Mouse (Mus musculus): ENCODE data around the gene Lrrc7. TPM values are rescaled to one million over a fixed set of nuclear protein-coding genes. Genes with fewer than 3 reads are reported as not detected.

The Lrrc7 gene
- polyA plus RNA-seq, 1 experiment from 2014 or later, result 0.10 TPM

DNA sequence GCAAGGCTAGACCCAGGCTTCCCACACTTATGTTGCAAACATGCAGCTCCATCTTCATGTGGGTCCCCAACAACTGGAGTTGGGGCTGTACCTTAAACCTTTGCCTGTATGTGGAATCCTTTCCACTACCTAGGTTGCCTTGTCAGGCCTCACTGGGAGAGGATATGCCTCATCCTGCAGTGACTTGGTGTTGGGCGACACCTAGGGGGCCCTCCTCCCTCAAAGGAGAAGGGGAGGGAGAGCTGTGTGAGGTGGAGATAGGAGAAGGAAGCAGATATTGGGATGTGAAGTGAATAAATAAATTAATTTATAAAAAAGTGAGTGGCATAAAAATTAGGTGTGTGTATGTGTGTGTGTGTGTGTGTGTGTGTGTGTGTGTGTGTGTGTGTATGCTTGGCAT is 68.3 kb downstream of the Lrrc7 start:
- Histone ChIP-seq H3K4me3 (ENCODE audit: low read depth, low read length) (no peak overlapping the region), H3K9ac (ENCODE audit: low read depth, low read length) (no peak overlapping the region), H3K36me3 (ENCODE audit: control insufficient read depth, insufficient read depth) (no peaks in the 10 kb centered on the region), H3K9me3 (ENCODE audit: control insufficient read depth) (no peaks in the 10 kb centered on the region), H3K4me2 (replicated peaks; ENCODE audit: low read depth) (no peak overlapping the region), H3K27ac (ENCODE audit: low read depth, low read length) (no peak overlapping the region), H3K4me1 (replicated peaks; ENCODE audit: control insufficient read depth, insufficient read depth, low read length) (no peaks in the 10 kb centered on the region), H3K27me3 (replicated peaks; ENCODE audit: control insufficient read depth, insufficient read depth, low read length) (no peaks in the 10 kb centered on the region)
- WGBS, result 75% methylated on average over 1 of the region's 1 CpGs
- ATAC-seq, result no peak
- no peak for TF ChIP-seq CTCF (IDR thresholded peaks at IDR 0.05; ENCODE audit: low read depth)

DNA sequence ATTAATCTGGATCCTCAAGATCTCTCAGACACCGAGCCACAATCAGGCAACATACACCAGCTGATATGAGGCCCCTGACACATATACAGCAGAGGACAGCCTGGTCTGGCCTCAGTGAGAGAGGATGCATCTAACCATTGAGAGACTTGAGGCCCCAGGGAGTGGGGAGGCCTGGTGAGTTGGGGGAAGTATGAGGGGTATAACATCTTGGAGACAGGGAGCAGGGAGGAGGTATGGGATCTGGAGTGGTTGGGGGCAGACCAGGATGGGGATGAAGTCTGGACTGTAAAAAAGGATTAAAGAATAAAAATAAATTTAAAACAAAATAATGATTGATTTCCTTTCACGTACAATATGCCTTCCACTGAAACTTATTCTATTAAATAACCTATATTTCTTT is 82.3 kb downstream of the Lrrc7 start:
- no peak overlapping the region for H3K9ac ChIP-seq (ENCODE audit: low read depth, low read length)
- H3K4me3 ChIP-seq (ENCODE audit: low read depth, low read length), result no peak overlapping the region
- 89% methylated on average over 2 of the region's 2 CpGs for WGBS
- H3K27me3 ChIP-seq (replicated peaks; ENCODE audit: control insufficient read depth, insufficient read depth, low read length), result no peaks in the 10 kb centered on the region
- no peaks in the 10 kb centered on the region for H3K9me3 ChIP-seq (ENCODE audit: control insufficient read depth)
- no peak overlapping the region for H3K4me2 ChIP-seq (replicated peaks; ENCODE audit: low read depth)
- ATAC-seq, result no peak
- H3K4me1 ChIP-seq (replicated peaks; ENCODE audit: control insufficient read depth, insufficient read depth, low read length), result no peaks in the 10 kb centered on the region
- no peak for TF ChIP-seq CTCF (IDR thresholded peaks at IDR 0.05; ENCODE audit: low read depth)
- no peaks in the 10 kb centered on the region for H3K36me3 ChIP-seq (ENCODE audit: control insufficient read depth, insufficient read depth)
- no peak overlapping the region for H3K27ac ChIP-seq (ENCODE audit: low read depth, low read length)

- H3K27me3 ChIP-seq (replicated peaks; ENCODE audit: control insufficient read depth, insufficient read depth, low read length), result no peaks in the 10 kb centered on the region; the same call in 1 of the 2 replicates
- no peak overlapping the region for H3K9ac ChIP-seq (ENCODE audit: low read depth, low read length)
- WGBS, result 83% methylated on average over 1 of the region's 1 CpGs
- peaks cover 10% of the 10 kb centered on the region; the same call in 1 of the 2 replicates for H3K9me3 ChIP-seq (ENCODE audit: control insufficient read depth)
- no peaks in the 10 kb centered on the region for H3K4me1 ChIP-seq (replicated peaks; ENCODE audit: control insufficient read depth, insufficient read depth, low read length)
- H3K27ac ChIP-seq (ENCODE audit: low read depth, low read length), result no peak overlapping the region
- no peaks in the 10 kb centered on the region for H3K36me3 ChIP-seq (ENCODE audit: control insufficient read depth, insufficient read depth)
- H3K4me3 ChIP-seq (ENCODE audit: low read depth, low read length), result no peak overlapping the region
- ATAC-seq, result no peak
- H3K4me2 ChIP-seq (replicated peaks; ENCODE audit: low read depth), result no peak overlapping the region
- no peak for TF ChIP-seq CTCF (IDR thresholded peaks at IDR 0.05; ENCODE audit: low read depth)
Observed at GRCm38 (mm10) chr3:158400600-158400999, 161.4 kb downstream of the Lrrc7 start.

- Histone ChIP-seq H3K27me3 (replicated peaks; ENCODE audit: control insufficient read depth, insufficient read depth, low read length) (peaks cover 3% of the 10 kb centered on the region; the same call in 1 of the 2 replicates), H3K9me3 (ENCODE audit: control insufficient read depth) (no peaks in the 10 kb centered on the region), H3K9ac (ENCODE audit: low read depth, low read length) (no peak overlapping the region), H3K36me3 (ENCODE audit: control insufficient read depth, insufficient read depth) (no peaks in the 10 kb centered on the region), H3K4me3 (ENCODE audit: low read depth, low read length) (no peak overlapping the region), H3K27ac (ENCODE audit: low read depth, low read length) (no peak overlapping the region), H3K4me1 (replicated peaks; ENCODE audit: control insufficient read depth, insufficient read depth, low read length) (no peaks in the 10 kb centered on the region), H3K4me2 (replicated peaks; ENCODE audit: low read depth) (no peak overlapping the region)
- TF ChIP-seq CTCF (IDR thresholded peaks at IDR 0.05; ENCODE audit: low read depth), result no peak
- no peak for ATAC-seq
Observed at GRCm38 (mm10) chr3:158391534-158391933, 170.5 kb downstream of the Lrrc7 start.

GRCm38 (mm10) chr3:158388076-158388454 is 174.0 kb downstream of the Lrrc7 start:
- no peaks in the 10 kb centered on the region for H3K9me3 ChIP-seq (ENCODE audit: control insufficient read depth)
- 45% methylated on average over 2 of the region's 2 CpGs for WGBS
- TF ChIP-seq CTCF (IDR thresholded peaks at IDR 0.05; ENCODE audit: low read depth), result no peak
- no peak overlapping the region for H3K9ac ChIP-seq (ENCODE audit: low read depth, low read length)
- no peak for ATAC-seq
- no peaks in the 10 kb centered on the region for H3K36me3 ChIP-seq (ENCODE audit: control insufficient read depth, insufficient read depth)
- no peak overlapping the region for H3K4me2 ChIP-seq (replicated peaks; ENCODE audit: low read depth)
- peaks cover 17% of the 10 kb centered on the region for H3K27me3 ChIP-seq (replicated peaks; ENCODE audit: control insufficient read depth, insufficient read depth, low read length)
- H3K4me1 ChIP-seq (replicated peaks; ENCODE audit: control insufficient read depth, insufficient read depth, low read length), result no peaks in the 10 kb centered on the region
- no peak overlapping the region for H3K27ac ChIP-seq (ENCODE audit: low read depth, low read length)
- no peak overlapping the region for H3K4me3 ChIP-seq (ENCODE audit: low read depth, low read length)

GRCm38 (mm10) chr3:158387413-158388075 is 174.5 kb downstream of the Lrrc7 start:
- H3K4me3 ChIP-seq (ENCODE audit: low read depth, low read length), result no peak overlapping the region
- H3K4me2 ChIP-seq (replicated peaks; ENCODE audit: low read depth), result no peak overlapping the region
- no peaks in the 10 kb centered on the region for H3K9me3 ChIP-seq (ENCODE audit: control insufficient read depth)
- no peak overlapping the region for H3K27ac ChIP-seq (ENCODE audit: low read depth, low read length)
- H3K9ac ChIP-seq (ENCODE audit: low read depth, low read length), result no peak overlapping the region
- ATAC-seq, result no peak
- 51% methylated on average over 2 of the region's 2 CpGs for WGBS
- peaks cover 17% of the 10 kb centered on the region for H3K27me3 ChIP-seq (replicated peaks; ENCODE audit: control insufficient read depth, insufficient read depth, low read length)
- TF ChIP-seq CTCF (IDR thresholded peaks at IDR 0.05; ENCODE audit: low read depth), result no peak
- no peaks in the 10 kb centered on the region for H3K4me1 ChIP-seq (replicated peaks; ENCODE audit: control insufficient read depth, insufficient read depth, low read length)
- H3K36me3 ChIP-seq (ENCODE audit: control insufficient read depth, insufficient read depth), result no peaks in the 10 kb centered on the region

Data from intestine, postnatal 0 days (tissue).